Mouse (Mus musculus): ENCODE data around the gene 4930519P11Rik. TPM values are rescaled to one million over a fixed set of nuclear protein-coding genes. Genes with fewer than 3 reads are reported as not detected.

Gene 4930519P11Rik
- polyA plus RNA-seq, 1 experiment from 2014 or later: not detected

GRCm38 (mm10) chr2:154617061-154617460 is 3.8 kb upstream of the 4930519P11Rik start:
- H3K9me3 ChIP-seq: no peaks in the 10 kb centered on the region
- H3K9ac ChIP-seq: no peak overlapping the region
- H3K27ac ChIP-seq: no peak overlapping the region
- H3K36me3 ChIP-seq: no peaks in the 10 kb centered on the region
- no peaks in the 10 kb centered on the region for H3K27me3 ChIP-seq (replicated peaks)
- H3K4me2 ChIP-seq (replicated peaks): no peak overlapping the region
- peaks cover 9% of the 10 kb centered on the region; the same call in 1 of the 2 replicates for H3K4me1 ChIP-seq (replicated peaks)
- WGBS: 89% methylated on average over 3 of the region's 3 CpGs
- H3K4me3 ChIP-seq (replicated peaks): no peak overlapping the region
- ATAC-seq: no peak

GRCm38 (mm10) chr2:154615674-154616073 is 2.4 kb upstream of the 4930519P11Rik start:
- H3K9ac ChIP-seq: no peak overlapping the region
- H3K4me2 ChIP-seq (replicated peaks): no peak overlapping the region
- H3K4me3 ChIP-seq (replicated peaks): no peak overlapping the region
- ATAC-seq: no peak
- no peak overlapping the region for H3K27ac ChIP-seq
- H3K27me3 ChIP-seq (replicated peaks): no peaks in the 10 kb centered on the region
- no peaks in the 10 kb centered on the region for H3K9me3 ChIP-seq
- no peaks in the 10 kb centered on the region for H3K36me3 ChIP-seq
- H3K4me1 ChIP-seq (replicated peaks): peaks cover 9% of the 10 kb centered on the region; the same call in 1 of the 2 replicates
- 83% methylated on average over 5 of the region's 5 CpGs for WGBS

GRCm38 (mm10) chr2:154614841-154615576 is 1.8 kb upstream of the 4930519P11Rik start:
- Histone ChIP-seq H3K9ac (no peak overlapping the region), H3K4me2 (replicated peaks) (no peak overlapping the region), H3K27me3 (replicated peaks) (no peaks in the 10 kb centered on the region), H3K4me1 (replicated peaks) (peaks cover 9% of the 10 kb centered on the region; the same call in 1 of the 2 replicates), H3K4me3 (replicated peaks) (no peak overlapping the region), H3K36me3 (no peaks in the 10 kb centered on the region), H3K27ac (0 out of 2 replicates have a peak overlapping the region, but pooled peaks have one; percentile 17), H3K9me3 (no peaks in the 10 kb centered on the region)
- 58% methylated on average over 19 of the region's 19 CpGs for WGBS
- no peak for ATAC-seq

GRCm38 (mm10) chr2:154609050-154609767 is 4.0 kb downstream of the 4930519P11Rik start:
- Histone ChIP-seq H3K9ac (no peak overlapping the region), H3K36me3 (no peaks in the 10 kb centered on the region), H3K9me3 (no peaks in the 10 kb centered on the region), H3K4me2 (replicated peaks) (no peak overlapping the region), H3K27ac (no peak overlapping the region), H3K4me3 (replicated peaks) (no peak overlapping the region), H3K4me1 (replicated peaks) (peaks cover 10% of the 10 kb centered on the region; the same call in 1 of the 2 replicates), H3K27me3 (replicated peaks) (no peaks in the 10 kb centered on the region)
- ATAC-seq: no peak
- WGBS: 60% methylated on average over 10 of the region's 10 CpGs

GRCm38 (mm10) chr2:154606965-154607364 is 6.3 kb downstream of the 4930519P11Rik start:
- Histone ChIP-seq H3K36me3 (no peaks in the 10 kb centered on the region), H3K27ac (no peak overlapping the region), H3K27me3 (replicated peaks) (no peaks in the 10 kb centered on the region), H3K4me2 (replicated peaks) (no peak overlapping the region), H3K9ac (no peak overlapping the region), H3K4me3 (replicated peaks) (no peak overlapping the region), H3K4me1 (replicated peaks) (peaks cover 12% of the 10 kb centered on the region; the same call in 1 of the 2 replicates), H3K9me3 (no peaks in the 10 kb centered on the region)
- no peak for ATAC-seq
- 90% methylated on average over 1 of the region's 1 CpGs for whole genome bisulfite sequencing

GRCm38 (mm10) chr2:154604156-154604555 is 9.1 kb downstream of the 4930519P11Rik start:
- Histone ChIP-seq H3K4me1 (replicated peaks) (peaks cover 12% of the 10 kb centered on the region; the same call in 1 of the 2 replicates), H3K27ac (no peak overlapping the region; the same call in 1 of the 2 replicates), H3K27me3 (replicated peaks) (no peaks in the 10 kb centered on the region), H3K4me2 (replicated peaks) (peak overlapping the region; percentile 72), H3K4me3 (replicated peaks) (peak overlapping the region; percentile 71), H3K9me3 (no peaks in the 10 kb centered on the region), H3K36me3 (no peaks in the 10 kb centered on the region), H3K9ac (no peak overlapping the region; the same call in 1 of the 2 replicates)
- WGBS: 34% methylated on average over 7 of the region's 7 CpGs
- ATAC-seq: no peak; the same call in 1 of the 2 replicates

- ATAC-seq: peak; percentile 100
- under 1% methylated on average over 13 of the region's 13 CpGs for WGBS
- Histone ChIP-seq H3K9me3 (no peaks in the 10 kb centered on the region), H3K4me2 (replicated peaks) (peak within 1 kb of the TSS; percentile 72), H3K4me3 (replicated peaks) (peak within 1 kb of the TSS; percentile 71), H3K27ac (peak within 1 kb of the TSS; percentile 66), H3K4me1 (replicated peaks) (peaks cover 12% of the 10 kb centered on the region; the same call in 1 of the 2 replicates), H3K9ac (peak within 1 kb of the TSS; percentile 78), H3K27me3 (replicated peaks) (no peaks in the 10 kb centered on the region), H3K36me3 (no peaks in the 10 kb centered on the region)
Measured at GRCm38 (mm10) chr2:154603638-154604153, 9.5 kb downstream of the 4930519P11Rik start, which contains the start of gene Pxmp4. TSS of gene Pxmp4 (minus strand) at chr2:154603708.

- peak; percentile 8; the same call in 1 of the 2 replicates for ATAC-seq
- peak overlapping the region; percentile 78 for H3K9ac ChIP-seq
- H3K27ac ChIP-seq: peak overlapping the region; percentile 66
- no peaks in the 10 kb centered on the region for H3K9me3 ChIP-seq
- peak overlapping the region; percentile 72 for H3K4me2 ChIP-seq (replicated peaks)
- H3K36me3 ChIP-seq: no peaks in the 10 kb centered on the region
- 12% methylated on average over 22 of the region's 22 CpGs for WGBS
- H3K27me3 ChIP-seq (replicated peaks): no peaks in the 10 kb centered on the region
- H3K4me1 ChIP-seq (replicated peaks): peaks cover 12% of the 10 kb centered on the region; the same call in 1 of the 2 replicates
- H3K4me3 ChIP-seq (replicated peaks): peak overlapping the region; percentile 71
Measured at GRCm38 (mm10) chr2:154603007-154603637, 10.1 kb downstream of the 4930519P11Rik start.

GRCm38 (mm10) chr2:154601324-154601723 is 11.9 kb downstream of the 4930519P11Rik start:
- Histone ChIP-seq H3K27me3 (replicated peaks) (no peaks in the 10 kb centered on the region), H3K9ac (no peak overlapping the region), H3K9me3 (no peaks in the 10 kb centered on the region), H3K27ac (no peak overlapping the region), H3K4me3 (replicated peaks) (no peak overlapping the region), H3K4me1 (replicated peaks) (peaks cover 12% of the 10 kb centered on the region; the same call in 1 of the 2 replicates), H3K4me2 (replicated peaks) (no peak overlapping the region), H3K36me3 (no peaks in the 10 kb centered on the region)
- 75% methylated on average over 3 of the region's 3 CpGs for WGBS
- ATAC-seq: no peak

GRCm38 (mm10) chr2:154600586-154600985 is 12.7 kb downstream of the 4930519P11Rik start:
- H3K4me2 ChIP-seq (replicated peaks): no peak overlapping the region
- no peak overlapping the region for H3K27ac ChIP-seq
- no peak overlapping the region for H3K4me3 ChIP-seq (replicated peaks)
- 71% methylated on average over 6 of the region's 6 CpGs for WGBS
- no peak for ATAC-seq
- H3K27me3 ChIP-seq (replicated peaks): no peaks in the 10 kb centered on the region
- H3K4me1 ChIP-seq (replicated peaks): peaks cover 12% of the 10 kb centered on the region; the same call in 1 of the 2 replicates
- H3K36me3 ChIP-seq: no peaks in the 10 kb centered on the region
- H3K9me3 ChIP-seq: no peaks in the 10 kb centered on the region
- H3K9ac ChIP-seq: no peak overlapping the region

- Histone ChIP-seq H3K27me3 (replicated peaks) (no peaks in the 10 kb centered on the region), H3K4me2 (replicated peaks) (no peak overlapping the region), H3K9ac (no peak overlapping the region), H3K4me1 (replicated peaks) (no peaks in the 10 kb centered on the region), H3K36me3 (no peaks in the 10 kb centered on the region), H3K9me3 (no peaks in the 10 kb centered on the region), H3K27ac (no peak overlapping the region), H3K4me3 (replicated peaks) (no peak overlapping the region)
- no peak for ATAC-seq
- 88% methylated on average over 3 of the region's 3 CpGs for whole genome bisulfite sequencing
Measured at GRCm38 (mm10) chr2:154597399-154597798, 15.8 kb downstream of the 4930519P11Rik start.

- Histone ChIP-seq H3K36me3 (no peaks in the 10 kb centered on the region), H3K4me1 (replicated peaks) (no peaks in the 10 kb centered on the region), H3K9me3 (no peaks in the 10 kb centered on the region), H3K9ac (no peak overlapping the region), H3K27me3 (replicated peaks) (no peaks in the 10 kb centered on the region), H3K27ac (no peak overlapping the region), H3K4me2 (replicated peaks) (no peak overlapping the region), H3K4me3 (replicated peaks) (no peak overlapping the region)
- ATAC-seq: no peak
- WGBS: 81% methylated on average over 5 of the region's 5 CpGs
Measured at GRCm38 (mm10) chr2:154595775-154596174, 17.5 kb downstream of the 4930519P11Rik start.

Data from intestine, embryonic 15.5 days (tissue).